Mouse (Mus musculus): ENCODE data around the gene Serpina6.

DNA sequence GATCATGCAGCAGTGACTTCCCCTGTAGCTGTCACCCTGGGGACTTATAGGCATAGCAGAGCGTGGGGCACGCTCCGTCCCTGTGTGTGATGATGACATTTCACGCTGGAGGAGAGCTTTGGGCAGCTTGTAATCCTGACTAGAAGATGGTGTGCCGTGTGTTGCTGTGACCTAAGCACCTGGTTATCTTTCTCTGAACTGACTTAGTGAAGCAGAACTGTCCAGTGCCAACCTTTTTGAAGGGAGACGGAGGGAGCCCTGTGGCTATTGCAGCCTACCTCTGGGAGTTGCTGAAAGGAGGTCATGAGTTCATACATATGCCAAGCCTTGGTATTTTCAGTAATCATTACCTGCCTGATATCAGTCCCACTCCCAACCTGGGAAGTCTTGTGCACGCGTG is 38.4 kb upstream of the Serpina6 start, which contains the start of gene Serpina1f:
- TF ChIP-seq GATA1 (IDR thresholded peaks at IDR 0.05; ENCODE audit: low read depth, low read length) = no peak
- TF ChIP-seq GABPA (IDR thresholded peaks at IDR 0.05; ENCODE audit: low read depth, low read length) = no peak
- TF ChIP-seq EP300 (IDR thresholded peaks at IDR 0.05; ENCODE audit: low read depth in 1 of 2, low read length in 2 of 2) = no peak
- TF ChIP-seq POLR2AphosphoS5 (IDR thresholded peaks at IDR 0.05; ENCODE audit: borderline replicate concordance, low read depth, low read length) = no peak
- no peak for TF ChIP-seq SIN3A (IDR thresholded peaks at IDR 0.05; ENCODE audit: low read length)
- TF ChIP-seq POLR2A (IDR thresholded peaks at IDR 0.05; ENCODE audit: control insufficient read depth in 1 of 2, insufficient read depth in 1 of 2, low read depth in 1 of 2, low read length in 2 of 2, poor library complexity in 1 of 2) = no peak
- TF ChIP-seq E2F4 (IDR thresholded peaks at IDR 0.05; ENCODE audit: borderline replicate concordance, low read depth, low read length) = no peak
